Mouse (Mus musculus) right cerebral cortex, postnatal 10 days (tissue): Measurements from ENCODE around the gene Gm28635.

Experiments used
- DNase-seq, 2 experiments: peaks; one replicate each; pipeline ENCODE4 v3.0.0; 2021; ENCODE audit warnings: low spot score in 2 of 2

Gene Gm28635

GRCm38 (mm10) chr2:84592801-84593200 is 85.0 kb downstream of the Gm28635 start:
- DNase-seq: no peak

DNA sequence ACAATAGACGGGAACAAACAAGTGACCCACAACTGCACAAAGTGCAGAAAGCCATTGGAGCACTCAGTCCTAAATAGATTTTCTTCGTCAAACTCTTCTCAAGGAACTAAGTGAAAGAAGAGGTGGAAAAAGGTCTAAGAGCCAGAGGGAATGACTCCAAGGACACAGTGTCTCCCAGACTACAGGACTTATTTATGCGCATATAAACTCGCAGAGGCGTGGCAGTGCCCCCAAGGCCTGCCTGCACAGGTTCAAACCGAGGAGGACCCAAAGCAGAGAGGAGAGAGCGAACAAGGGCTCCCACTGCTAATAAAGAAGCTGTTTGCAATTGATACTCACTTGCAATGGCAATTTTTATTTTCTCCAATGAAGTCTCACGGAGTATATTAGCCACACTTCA is 92.1 kb downstream of the Gm28635 start:
- no peak for DNase-seq

DNA sequence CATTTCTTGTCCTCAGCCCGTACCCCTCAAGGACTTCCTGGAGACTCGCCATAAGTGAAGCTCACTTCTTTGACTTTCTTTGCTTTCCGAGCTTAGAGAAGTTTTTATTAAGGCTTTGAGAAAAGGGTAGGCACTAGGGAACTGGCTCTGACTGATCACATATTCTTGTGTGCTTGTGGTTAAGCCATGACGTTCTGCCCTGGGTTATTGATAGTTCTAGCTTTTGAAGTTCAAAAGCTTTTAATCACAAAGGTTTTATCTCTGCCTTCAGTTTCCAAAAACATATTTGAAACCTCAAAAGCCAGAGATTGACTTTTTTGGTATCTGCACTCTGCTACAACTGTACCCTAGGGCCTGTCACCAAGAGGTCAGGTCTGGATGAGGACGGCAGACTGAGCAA is 95.6 kb downstream of the Gm28635 start:
- no peak for DNase-seq

DNA sequence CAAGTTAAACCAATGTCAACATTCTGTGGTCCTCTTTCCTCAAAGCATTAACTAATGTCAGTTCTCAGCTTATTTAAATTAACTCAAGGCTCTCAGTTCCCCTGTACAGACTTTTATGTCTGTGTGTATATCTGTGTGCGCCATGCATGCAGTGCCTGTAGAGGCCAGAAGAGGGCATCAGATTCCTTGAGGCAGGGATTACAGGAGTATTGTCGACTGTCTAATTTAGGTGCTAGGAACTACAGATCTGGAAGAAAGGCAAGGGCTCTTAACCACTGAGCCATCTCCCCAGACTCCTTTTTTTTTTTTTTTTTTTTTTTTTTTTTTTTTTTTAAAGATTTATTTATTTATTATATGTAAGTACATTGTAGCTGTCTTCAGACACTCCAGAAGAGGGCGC is 96.6 kb downstream of the Gm28635 start:
- no peak for DNase-seq

GRCm38 (mm10) chr2:84579311-84579710 is 98.5 kb downstream of the Gm28635 start:
- no peak for DNase-seq

- DNase-seq: no peak
These were observed 103.7 kb downstream of the Gm28635 start for GRCm38 (mm10) chr2:84574130-84574529.

DNA sequence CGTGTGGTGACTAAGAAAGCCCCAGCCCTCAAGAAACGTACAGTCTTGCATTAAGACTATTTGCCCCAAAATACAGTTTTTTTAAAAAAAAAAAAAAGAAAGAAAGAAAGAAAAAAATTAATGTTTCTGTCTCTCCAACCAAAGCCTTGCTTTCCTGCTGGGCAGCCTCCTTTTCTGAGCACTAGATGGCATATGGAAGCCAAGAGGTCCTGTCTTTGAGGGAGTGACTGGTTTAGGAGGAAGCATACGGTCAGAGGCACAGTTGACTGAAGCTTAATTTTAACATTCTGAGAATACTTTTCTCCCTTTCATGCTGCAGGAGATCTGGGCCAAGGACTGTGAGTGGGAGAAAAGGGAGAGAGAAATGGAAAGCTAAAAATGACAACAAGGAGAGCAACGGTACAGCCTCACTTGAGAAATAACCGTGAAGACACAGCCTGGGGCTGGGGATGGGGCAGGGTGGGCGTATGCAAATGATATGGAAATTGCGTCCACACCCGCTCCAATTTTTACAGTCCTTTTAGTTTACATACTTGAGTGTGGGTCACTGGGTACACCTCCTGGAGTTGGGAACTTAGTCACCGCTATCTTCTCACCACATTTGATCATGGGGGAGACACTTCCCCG is 120.8 kb downstream of the Gm28635 start:
- DNase-seq: peak; percentile 50 to 64
